Mouse (Mus musculus) thymus, adult 18-20 months (tissue): ENCODE measurements at regions not wholly inside any gene's neighbourhood (a gene's known extent, or its start where the extent isn't known, plus 50 kb on each side); places are given as distances from the start of the nearest gene placed in this dataset.
"Not testable (repeated sequence)": the region's sequence is repeated elsewhere in the genome, so short reads cannot be mapped to it uniquely, and the experiment has no call there.

Experiments used
- DNase-seq, 2 experiments: peaks; one replicate each; pipeline ENCODE4 v3.0.0; 2022; ENCODE audit warnings: mixed read lengths in 2 of 2

DNA sequence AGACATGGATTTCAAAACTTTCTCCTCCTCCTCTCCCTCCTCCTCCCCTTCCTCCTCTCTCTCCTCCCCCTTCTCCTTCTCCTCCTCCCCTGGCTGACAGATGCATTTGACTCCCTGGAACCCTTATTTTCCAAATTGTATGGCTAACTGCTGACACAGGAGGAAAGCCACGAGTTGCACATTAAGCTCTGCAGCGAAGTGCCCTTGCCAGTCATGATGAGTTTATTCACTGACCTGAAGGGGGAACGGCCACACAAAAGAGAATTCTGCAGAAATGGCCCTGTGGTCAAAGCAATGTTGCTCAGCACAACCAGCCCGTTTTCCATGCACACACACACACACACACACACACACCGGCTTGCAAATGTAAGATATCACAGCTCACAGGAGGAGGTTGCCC lies 112.6 kb downstream of the Tomm20 start:
- DNase-seq = no peak

DNA sequence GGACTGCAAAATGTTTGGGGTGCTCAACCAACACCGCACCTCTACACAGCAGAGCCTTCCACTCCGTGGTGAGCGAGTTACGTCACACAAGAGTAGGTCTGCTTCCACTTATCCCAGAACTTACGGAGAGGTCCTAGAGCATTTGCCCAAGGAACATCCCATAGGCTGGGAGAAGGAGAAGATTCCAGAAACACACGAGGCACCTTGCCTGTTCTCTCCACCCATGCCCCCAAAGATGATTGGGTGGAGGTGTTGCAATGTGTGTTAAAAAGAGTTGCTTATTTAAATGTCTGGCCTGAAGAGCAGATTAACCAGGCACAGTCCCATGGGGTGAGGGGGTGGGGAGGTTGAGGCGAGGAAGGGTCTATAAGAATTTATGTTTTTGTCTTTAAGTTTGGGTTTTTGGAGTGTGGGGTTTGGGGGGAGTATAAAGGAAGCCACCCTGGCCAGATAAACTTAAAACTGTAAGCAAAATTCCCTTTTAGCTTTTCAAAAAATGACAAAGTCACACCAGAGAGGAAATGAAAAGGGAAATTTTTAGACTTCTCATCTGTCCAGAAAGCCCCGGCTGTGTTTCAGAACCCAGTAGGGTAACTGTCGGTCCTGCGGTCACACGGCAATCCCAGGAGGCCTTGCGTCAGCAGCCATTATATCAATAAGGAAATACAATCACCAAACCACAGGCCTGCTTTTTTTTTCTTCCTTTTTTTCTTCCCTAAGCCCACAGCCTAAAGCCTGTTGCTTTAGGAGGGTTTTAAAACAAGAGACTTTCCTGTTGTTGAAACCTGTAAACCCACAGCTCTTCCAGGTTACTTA lies 113.3 kb downstream of the Tomm20 start:
- DNase-seq = peak in 1 of 2 experiments; percentile 72

DNA sequence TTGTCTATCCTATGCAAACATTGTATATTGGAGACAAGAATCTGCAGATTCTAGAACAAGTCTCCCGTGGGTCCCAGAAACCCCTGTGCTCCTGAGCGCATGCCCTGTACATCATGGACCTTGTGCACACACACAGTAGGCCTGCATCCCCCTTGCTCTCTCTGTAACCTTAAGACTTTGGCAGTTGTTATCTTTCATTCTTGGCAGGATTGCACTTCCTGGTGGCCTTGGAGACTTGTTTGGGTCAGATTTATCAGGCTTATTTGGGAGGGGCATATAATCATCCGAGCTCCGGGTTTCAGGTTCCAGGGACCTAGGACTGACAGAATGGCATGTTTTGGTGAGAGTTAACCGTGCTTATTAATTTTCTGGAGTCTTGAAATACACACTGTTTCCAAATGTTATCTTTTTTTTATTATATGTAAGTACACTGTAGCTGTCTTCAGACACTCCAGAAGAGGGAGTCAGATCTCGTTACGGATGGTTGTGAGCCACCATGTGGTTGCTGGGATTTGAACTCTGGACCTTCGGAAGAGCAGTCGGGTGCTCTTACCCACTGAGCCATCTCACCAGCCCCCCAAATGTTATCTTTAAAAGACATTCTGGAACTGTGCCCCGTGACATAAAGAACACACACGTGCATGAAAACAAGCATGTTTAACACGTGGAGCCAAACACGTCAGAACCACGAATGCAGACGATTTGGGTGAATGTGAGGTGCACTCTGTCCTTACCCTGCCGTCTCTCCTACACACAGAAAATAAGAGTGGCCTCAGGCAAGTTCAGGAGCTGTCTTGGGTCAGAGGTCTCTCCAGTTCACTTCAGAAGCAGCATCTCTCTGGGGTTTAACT lies 114.1 kb downstream of the Tomm20 start:
- no peak for DNase-seq

DNA sequence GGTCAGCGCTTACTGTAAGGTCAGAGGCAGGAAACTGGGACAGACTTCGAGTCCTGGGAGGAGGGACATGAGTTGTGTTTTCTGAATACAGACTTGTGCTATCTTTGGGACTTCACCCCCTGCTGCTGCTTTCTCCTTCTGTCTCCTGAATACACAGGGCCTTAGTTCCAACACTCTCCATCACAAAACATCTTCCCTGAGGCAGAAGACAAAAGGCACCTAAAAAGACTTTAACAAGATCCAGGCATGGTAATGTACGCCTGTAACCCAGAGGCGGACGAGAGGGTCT lies 115.5 kb downstream of the Tomm20 start:
- DNase-seq = no peak

DNA sequence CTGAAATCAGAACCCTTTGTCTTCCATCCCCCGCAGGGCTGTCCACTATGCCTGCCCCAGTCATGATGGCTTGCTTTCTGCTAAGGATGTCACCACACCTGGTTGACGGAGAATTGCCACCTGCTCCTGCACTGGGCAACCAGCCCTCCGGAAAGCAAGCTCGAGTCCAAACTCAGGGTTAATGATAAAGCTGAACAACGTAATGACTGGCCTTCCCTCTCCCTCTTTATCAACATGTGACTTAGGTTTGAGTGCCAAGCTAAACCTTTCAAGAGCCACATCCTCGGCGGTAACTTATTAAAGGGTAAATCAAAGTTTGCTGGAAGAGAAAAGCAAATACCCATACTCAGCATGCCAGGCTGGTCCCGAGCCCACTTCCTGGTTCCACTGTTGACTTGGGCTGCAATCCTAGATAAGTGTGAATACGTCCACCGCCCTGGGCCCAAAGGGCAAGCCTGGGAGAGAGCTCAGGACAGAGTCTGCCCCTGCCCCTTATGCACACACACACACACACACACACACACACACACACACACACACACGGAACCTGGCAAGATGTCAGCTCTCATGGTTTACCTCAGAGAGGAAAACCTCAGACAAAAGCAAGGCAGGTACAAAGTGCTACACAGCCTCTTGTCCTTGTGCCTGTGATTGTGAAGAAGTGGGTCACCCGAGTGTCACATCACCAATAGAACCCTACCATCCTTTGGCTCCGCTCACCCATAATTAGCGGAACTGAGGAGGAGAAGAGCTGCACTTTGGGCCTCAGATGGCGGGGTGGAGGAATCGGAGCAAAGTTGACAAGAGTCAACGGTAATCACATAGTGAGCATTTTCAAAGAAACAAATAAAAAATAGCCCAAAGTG lies 116.0 kb downstream of the Tomm20 start:
- no peak for DNase-seq

DNA sequence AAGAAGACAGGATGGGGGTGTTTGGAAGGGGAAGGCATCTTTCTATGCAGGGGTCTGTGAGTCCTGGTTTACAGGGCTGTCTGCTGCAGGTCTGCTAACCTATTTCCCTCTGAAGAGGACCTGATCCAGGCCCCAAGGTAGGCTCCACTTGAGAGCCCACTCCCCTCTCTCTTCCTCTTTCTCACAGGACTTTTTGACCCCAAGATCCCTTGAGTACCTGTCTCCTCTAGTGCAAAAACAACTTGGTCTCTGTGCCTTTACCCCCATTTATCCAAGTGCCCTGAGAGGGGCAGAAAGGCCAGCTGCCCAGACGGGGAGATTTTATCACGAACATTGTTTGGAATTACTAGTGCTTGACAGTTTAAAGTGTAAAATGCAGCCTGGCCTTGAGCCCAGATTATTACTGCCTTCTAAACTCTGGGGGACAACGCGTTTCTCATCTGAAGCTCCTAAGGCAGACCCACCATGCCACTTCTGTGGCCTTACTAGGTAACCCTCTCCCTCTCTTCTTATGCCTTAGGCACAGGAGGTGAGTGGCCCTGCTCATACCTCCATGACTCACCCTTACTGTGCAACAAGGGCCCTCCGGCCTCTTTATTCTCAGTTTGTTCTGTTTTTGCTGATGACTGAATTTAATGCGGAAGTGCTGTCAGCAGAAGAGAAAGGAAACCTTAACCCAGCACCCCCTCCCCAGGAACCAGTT lies 117.8 kb downstream of the Tomm20 start:
- DNase-seq = no peak

DNA sequence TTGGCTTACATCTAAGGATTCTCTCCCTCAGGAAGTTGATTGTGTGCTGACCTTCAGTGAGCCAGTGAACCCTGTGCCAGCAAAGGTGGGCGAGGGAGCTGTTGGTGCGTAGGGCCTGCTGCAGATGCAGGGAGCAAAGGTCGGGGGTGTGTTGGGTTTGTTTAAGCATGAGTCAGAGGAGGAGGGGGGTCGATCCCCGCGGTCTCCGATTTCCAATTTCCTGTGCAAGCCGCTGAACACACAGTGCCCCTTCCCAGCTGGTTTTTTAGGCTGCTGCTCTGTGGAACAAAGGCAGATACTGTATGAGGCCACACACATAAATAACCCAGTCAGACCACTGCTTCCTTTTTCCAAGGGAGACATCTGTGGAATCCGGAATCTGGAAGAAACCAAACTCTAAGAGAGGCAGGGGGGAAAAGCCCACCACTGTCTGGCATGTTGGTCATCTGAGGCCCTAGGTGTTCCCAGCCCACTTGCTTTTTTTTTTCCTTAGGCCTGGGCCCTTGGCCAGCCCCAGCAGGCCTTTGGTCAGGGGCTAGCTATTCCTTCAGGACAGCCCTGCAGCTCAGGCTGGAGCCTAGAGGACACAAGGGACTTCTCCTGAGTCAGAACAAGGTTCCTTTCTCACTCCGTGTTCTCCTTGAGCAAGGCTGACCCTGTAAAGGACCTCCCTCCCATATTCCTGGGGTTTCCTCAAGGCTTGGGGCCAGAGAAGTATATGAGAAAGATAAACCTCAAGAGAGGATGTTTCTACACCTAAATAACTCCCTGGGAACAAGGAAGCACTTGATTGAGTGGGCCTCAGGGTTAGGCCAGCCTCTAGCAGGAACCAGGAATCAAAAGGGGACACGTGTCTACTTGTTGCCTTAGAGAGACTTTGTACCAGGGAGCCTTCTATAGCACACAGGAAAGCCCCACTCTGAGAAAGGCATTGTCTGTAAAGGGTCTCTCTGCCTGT lies 119.0 kb downstream of the Tomm20 start:
- peak; percentile 43 to 69 for DNase-seq

DNA sequence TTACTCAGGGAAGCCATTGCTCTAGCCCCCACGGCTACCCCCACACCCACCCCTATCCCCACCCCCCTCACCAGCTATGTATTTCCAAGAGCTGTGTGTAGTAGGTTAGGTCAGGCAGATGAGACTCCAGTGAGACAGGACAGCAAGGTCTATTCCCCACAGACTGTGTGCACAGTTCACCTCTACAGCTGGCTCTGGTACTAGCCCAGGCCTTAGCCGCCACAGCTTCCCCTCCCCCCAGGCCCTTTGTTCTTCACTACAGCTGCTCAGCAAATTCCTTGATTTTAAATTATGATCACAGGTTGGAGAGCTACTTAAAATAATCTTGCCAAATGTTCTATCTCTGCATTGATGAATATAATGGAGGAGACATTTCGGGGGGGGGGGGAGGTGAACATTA lies 119.8 kb downstream of the Tomm20 start:
- DNase-seq = peak in 1 of 2 experiments; percentile 57

DNA sequence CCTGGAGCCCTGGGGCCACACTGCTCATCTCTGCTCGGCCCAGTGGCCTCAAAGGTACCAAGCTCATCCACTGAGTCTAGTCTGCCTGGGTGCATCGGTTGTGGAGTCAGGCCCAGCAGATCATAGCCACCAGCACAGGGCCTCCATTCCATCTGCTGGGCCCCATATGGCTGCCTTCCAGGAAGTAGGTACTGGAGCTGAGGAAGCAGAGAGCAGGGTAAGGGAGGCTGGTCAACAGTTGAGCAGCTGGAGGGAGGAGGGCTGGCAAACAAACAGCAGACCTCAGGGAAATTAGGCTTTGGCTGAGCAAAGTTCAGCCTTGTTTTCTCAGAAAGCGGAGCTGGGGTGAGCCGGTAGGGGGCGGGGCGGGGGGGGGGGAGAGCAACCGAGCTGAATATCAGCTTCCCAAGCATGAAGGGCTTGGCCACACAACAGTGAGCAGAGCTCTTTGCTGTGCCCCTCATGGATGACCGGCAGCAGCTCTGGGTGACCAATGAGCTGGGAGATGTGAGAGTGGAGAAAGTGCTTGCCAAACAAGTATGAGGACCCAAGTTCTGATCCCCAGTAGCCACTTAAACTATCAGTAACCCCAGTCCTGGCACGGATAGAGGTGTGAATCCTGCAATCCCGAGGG lies 121.0 kb downstream of the Tomm20 start:
- no peak for DNase-seq

DNA sequence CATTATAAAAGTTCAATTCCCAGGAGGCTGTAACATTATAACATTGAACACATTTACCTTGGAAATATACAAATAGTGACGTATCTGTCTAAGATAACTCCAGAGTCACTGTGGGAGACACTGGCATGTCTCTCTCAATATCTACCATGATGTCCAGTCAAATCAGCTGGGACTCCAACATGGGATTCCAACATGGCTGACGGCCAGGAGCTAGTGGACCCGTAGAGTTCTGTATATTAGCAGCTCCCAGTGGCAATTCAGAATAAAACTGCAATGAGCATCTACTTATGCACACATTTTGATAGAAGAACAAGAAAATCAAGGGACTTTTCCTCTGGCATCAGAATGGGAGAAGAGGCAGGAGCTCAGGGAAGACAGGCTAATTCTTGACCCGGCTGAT lies 123.4 kb downstream of the Tomm20 start:
- DNase-seq = no peak

DNA sequence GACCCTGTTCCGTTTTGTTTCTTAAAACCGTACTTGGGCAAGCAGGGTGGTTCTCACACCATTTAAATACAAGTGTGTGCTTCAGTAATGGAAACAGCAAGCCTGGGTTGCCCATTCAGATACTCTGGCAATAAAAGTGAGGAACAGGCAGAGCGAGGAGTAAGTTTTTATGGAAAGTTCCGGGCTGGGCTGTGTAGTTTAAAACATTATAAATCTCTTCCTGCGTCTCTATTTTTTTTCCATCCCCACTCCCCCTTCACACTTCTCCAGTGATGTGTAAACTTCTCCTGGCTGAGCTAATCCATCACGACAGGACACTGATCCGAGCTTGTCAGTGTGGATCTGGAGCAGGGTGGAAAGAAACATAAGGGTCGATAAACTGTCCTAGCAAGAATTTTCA lies 124.4 kb downstream of the Tomm20 start:
- no peak for DNase-seq

DNA sequence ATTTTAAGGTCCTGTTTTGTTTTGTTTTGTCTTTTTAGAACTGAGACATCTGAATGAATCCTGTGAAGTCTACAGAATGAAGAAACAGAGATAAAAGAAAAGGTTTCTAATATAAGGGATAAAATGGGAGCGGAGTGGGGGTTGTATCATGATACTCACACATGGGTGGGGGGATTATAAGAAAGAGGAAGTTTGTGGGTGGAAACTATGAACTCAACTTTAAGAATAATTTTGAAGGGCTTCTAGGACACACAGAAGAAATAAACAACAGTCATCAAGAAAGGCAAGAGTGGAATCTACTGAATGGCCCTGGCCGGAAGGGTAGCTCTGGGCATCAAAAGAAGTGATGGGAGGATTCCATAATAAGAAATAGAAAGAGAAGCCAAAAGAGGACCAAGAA lies 125.1 kb downstream of the Tomm20 start:
- DNase-seq = no peak

DNA sequence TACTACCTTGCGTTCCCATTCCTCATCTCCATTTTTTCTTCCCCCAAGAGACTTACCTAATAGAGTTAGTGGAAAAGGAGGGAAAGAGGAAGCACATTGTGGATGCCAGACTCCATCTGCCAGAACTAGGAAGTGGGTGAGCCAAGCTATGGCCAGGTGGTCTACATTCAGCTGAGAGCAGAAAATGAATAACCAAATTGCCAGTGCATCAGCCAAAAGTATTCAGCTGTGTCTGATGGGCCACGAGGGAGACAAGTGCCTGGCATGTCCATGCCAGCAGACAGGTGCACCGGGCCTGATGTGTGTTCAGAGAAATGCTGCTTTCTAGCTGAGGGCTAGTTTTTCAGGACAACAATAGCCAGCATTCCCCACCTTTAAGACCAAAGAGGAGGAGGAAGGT lies 126.4 kb downstream of the Tomm20 start:
- no peak for DNase-seq

DNA sequence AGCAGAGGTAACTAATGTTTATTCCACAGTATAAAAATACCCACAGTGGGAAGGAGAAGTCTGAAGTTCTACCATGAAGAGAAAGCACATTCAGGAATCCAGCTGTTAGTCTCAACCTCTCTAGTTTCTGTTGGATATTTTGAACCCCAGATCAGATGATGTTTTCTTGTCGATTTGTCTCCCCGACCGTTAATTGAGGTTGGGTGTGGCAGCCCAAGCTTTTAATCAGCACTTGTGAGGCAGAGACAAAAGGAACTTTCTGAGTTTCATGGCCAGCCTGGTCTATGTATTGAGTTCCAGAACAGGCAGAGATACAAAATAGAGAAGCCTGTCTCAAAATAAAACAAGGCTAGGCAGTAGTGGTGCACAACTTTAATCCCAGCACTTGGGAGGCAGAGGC lies 129.5 kb downstream of the Tomm20 start:
- no peak for DNase-seq

DNA sequence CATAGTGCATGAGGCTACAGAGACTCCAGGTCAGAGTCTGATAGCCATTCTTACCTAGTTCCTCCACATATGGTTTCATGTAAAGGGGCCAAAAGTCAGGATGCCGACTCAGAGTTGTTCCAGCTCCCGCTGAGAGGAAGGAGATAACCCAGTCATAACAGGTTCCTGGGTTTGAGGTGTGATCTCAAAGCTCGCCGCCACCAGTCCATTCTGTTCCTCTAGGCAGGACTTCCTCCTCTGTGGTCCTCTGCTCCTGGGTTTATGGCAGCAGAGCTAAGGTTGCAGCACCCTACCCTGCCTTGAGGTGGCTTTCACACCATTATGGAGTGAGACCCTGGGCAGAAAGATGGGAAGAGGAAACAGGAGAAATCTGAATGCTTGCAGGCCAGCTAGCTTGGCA lies 131.2 kb downstream of the Tomm20 start:
- no peak for DNase-seq

DNA sequence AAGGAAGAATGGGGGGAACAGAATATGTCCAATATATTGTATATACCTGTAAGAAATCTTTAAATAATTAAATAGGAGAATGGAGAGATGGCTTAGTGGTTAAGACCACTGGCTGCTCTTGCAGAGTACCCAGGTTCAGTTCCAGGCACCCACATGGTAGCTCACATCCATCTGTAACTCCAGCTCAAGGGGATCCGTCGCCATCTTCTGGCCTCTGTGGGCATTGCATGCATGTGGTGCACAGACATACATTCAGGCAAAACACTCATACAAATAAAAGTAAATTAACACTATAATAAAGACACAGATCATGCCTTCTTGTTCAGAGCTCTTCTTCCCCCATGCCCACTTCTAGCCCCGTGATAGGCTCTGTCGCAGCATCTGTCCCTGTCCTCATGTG lies 132.0 kb downstream of the Tomm20 start:
- no peak for DNase-seq

DNA sequence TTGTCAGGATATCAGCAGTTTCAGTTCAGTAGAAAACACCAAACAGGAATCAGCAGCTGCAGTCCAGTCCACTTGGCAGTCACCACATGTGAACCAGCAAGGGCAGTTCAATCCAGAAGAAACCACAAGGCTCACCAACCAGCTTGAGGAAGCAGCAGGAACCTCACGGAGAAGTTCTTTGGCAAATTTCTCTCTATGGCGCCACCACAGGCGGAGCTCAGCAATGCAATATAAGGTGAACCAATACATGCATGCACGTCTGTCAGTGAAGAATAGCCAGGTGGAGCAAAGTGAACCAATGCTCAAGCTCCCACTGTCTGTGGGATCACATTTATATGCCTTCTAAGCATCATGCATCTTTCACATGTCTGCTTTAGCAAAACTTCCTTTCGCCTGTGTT lies 132.9 kb downstream of the Tomm20 start:
- no peak for DNase-seq

DNA sequence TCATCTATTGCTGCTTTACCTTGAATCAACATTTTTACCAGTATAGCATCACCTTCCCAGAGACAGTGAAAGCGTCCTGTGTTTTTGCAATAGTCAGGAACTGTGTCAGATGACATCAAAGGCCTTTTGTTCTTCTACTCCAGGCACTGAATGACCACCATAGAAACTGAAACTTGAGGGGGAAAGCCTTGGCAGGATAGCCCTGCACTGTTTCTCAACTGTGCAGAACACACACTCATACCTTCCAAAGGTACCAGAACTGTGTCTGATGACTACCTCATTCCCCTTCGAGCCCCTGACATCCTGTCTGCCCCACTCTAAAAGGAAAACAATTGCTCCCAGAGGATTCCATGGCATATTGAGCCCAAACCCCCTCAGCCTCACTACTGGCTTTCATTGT lies 134.3 kb downstream of the Tomm20 start:
- not testable (repeated sequence) for DNase-seq

DNA sequence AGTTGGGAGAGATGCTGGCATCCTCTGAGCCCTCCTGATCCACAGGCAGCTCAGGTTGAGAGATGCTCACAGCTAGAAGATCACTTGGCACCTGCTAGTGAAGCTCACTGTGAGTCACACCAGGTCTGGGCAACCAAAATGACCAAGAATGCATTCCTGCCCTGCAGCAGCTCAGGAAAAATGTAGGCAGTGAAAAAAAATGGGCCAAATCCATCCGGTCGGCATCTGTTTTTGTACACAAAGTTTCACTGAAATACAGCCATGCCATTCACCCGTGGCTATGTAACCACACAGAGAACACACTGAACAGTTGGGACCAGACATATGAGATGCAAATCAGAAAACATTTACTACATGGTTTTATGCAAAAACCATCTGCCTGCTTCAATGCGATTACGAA lies 135.1 kb downstream of the Tomm20 start:
- DNase-seq = no peak

DNA sequence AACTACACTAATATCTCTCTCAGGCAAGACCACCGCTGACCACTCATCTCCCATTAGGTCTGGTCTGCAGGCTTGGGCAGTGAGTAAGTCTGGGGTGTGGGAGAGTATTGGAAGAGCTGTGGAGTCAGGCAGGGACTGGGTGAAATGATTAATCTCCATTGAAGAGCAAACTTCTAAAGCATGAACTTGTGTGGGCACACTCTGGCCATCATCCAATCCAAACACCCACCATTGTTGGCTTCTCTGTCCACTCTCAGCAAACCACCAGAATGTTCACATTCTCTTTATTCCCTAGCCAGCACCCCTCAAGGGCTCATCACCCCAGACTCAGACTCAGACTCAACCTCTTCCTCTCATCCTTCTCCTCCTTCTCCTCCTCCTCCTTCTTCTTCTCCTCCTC lies 136.3 kb downstream of the Tomm20 start:
- DNase-seq = no peak

DNA sequence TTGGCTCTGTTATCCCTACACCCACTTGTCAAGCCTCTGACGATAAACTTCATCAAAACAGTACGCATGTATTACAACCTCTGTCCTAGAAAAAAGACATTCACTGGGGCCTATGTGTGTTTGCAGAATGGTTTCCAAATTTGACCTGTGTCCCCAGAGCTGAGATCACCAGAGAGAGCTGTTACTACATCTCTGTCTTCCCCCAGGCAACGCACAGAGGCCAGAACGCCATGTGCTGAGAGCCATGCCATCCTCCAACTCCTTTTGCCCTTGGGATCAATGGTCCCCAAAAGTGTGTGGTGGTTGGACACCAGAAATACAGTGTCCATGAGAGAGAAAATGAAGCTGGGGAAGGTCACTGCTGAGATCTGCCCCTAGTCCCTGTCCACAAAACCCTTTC lies 137.1 kb downstream of the Tomm20 start:
- no peak for DNase-seq
